Mouse (Mus musculus): ENCODE results near the gene Arel1. TPM values are rescaled to one million over a fixed set of nuclear protein-coding genes. Genes with fewer than 3 reads are reported as not detected.

The Arel1 gene
- polyA plus RNA-seq (2016; fragmentation: Nextera tagmentation; extraction: Ambion mirVana), result 16.0 and 20.8 TPM in 2 replicates

DNA sequence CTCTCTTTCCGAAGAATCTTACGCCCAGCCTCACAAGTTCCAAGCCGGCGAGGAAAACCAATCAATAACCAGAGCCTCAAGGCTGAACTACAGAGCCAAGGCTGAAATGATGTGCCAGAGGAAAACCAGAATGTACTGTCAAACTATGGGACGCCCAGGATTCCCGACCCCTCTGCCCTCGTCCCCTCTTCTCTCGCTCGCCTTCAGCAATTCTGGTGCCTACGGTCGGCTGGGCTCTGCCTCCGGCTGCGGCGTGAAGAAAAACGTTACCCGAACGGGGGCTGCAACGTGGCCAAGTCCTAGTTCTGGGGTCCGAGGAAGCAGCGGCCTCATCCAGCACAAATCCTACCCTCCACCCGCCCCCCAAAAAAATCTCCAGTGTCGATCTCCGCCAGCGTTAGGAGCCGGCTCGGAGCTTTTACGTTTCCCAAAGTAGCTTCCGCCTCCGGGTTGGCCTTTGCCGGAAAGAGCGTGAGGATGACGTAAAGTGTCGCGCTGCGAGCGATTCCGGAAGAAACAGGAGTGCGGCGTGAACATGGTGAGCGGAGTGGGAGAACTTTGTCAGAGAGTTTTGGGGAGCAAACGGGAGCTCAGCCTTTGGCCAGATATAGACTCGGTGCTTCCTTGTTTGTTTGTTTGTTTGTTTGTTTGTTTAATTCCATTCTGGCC is at the start of gene Arel1, which contains the start of gene Fcf1:
Gene Arel1 (minus strand): TSS at position 473 of the 669 bp plus-strand sequence.
Gene Fcf1 (plus strand): TSS at position 470 of the 669 bp plus-strand sequence.
- Histone ChIP-seq H3K9me3 (replicated peaks) (no peaks in the 10 kb centered on the region), H3K27me3 (ENCODE audit: low read depth, poor library complexity, severe bottlenecking) (no peaks in the 10 kb centered on the region), H3K27ac (replicated peaks) (peak within 1 kb of the TSS; percentile 88), H3K4me3 (peak within 1 kb of the TSS; percentile 91), H3K36me3 (peaks cover 30% of the 10 kb centered on the region), H3K4me1 (peaks cover 18% of the 10 kb centered on the region)
- WGBS, result 0% methylated on average over 42 of the region's 42 CpGs
- DNase-seq (ENCODE audit: low spot score), result peak; percentile 89

DNA sequence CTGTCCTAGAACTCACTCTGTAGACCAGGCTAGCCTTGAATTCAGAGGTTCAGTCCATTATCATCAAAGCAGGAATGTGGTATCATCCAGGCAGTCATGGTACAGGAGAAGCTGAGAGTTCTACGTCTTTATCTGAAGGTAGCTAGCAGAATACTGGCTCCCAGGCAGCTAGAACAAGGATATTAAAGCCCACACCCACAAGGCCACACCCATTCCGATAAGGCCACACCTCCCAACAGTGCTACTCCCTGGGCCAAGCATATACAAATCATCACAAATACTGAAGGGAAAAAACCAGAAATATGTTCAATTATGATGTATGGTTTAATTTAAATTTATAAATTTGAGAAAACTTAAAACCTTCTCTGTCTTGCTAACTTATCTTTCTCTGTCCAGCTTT is 41.5 kb upstream of the Arel1 start:
- no peak for DNase-seq (ENCODE audit: low spot score)
- no peaks in the 10 kb centered on the region for H3K9me3 ChIP-seq (replicated peaks)
- peaks cover 79% of the 10 kb centered on the region for H3K36me3 ChIP-seq
- no peaks in the 10 kb centered on the region for H3K27me3 ChIP-seq (ENCODE audit: low read depth, poor library complexity, severe bottlenecking)
- WGBS, result 91% methylated on average over 2 of the region's 2 CpGs
- H3K4me1 ChIP-seq, result no peaks in the 10 kb centered on the region
- H3K4me3 ChIP-seq, result no peak overlapping the region
- no peak overlapping the region for H3K27ac ChIP-seq (replicated peaks)

DNA sequence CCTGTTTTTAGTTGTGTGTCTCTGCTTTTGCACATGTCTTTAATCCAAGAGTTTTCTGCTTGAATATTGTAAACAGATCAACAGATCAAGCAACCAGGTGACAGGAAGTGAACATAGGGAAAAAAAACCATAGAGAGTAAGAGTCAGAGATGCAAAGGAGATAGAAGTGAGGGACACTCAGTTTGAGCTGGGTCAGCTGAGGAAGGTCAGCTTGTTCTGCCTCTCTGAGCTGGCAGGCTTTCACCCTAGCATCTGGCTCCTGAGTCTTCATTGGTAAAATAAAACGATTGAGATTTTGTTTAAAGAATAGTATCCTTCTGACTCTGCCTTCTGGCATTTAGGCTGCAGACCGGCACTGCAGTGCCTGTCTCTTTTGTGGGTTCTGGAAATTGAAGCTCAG is 39.8 kb upstream of the Arel1 start:
- peaks cover 74% of the 10 kb centered on the region for H3K36me3 ChIP-seq

DNA sequence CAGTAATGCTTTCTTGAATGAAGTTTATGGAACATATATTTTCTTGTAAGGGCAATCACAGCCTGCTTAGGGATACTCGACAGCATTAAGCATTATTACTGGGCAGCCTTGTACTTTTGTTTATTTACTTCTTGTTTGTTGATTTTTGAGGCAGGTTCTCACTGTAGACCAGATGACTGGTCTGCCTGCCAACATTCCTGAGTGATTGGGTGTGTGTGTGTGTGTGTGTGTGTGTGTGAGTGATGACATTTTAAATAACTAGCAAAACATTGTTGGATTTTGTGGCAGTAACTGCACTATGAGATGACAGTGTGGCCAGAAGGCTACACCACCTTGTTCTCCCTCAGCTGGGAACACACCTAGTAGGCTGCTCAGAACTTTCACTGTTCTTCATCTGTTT is 39.1 kb upstream of the Arel1 start:
- no peak for DNase-seq (ENCODE audit: low spot score)
- no peak overlapping the region for H3K4me3 ChIP-seq
- 95% methylated on average over 1 of the region's 1 CpGs for WGBS
- H3K9me3 ChIP-seq (replicated peaks), result no peaks in the 10 kb centered on the region
- H3K4me1 ChIP-seq, result no peaks in the 10 kb centered on the region
- H3K27ac ChIP-seq (replicated peaks), result no peak overlapping the region
- peaks cover 74% of the 10 kb centered on the region for H3K36me3 ChIP-seq
- H3K27me3 ChIP-seq (ENCODE audit: low read depth, poor library complexity, severe bottlenecking), result no peaks in the 10 kb centered on the region

More for the DNA sequence above, 39.8 kb upstream of the Arel1 start:
- no peaks in the 10 kb centered on the region for H3K9me3 ChIP-seq (replicated peaks)
- no peaks in the 10 kb centered on the region for H3K27me3 ChIP-seq (ENCODE audit: low read depth, poor library complexity, severe bottlenecking)
- no peak overlapping the region for H3K4me3 ChIP-seq
- no peak for DNase-seq (ENCODE audit: low spot score)
- no peaks in the 10 kb centered on the region for H3K4me1 ChIP-seq
- 89% methylated on average over 2 of the region's 2 CpGs for WGBS
- H3K27ac ChIP-seq (replicated peaks), result no peak overlapping the region

DNA sequence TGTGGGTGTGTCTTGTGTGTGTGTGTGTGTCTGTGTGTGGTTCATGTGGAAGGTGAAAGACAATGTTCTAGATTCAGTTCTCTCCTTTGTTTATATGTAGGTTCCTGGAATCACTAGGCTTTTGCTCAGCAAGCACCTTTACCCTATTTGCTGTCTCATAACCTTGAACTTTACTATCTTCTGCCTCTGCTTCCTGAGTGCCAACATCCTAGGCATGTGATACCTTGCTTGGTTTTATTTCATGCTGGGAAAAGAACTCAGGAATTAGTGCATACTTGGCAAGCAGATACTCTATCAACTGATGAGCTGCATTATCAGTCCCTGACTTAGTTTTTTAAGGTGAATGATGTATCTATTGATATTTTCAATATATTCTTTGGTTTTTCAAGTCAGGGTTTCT is 36.3 kb upstream of the Arel1 start:
- H3K27me3 ChIP-seq (ENCODE audit: low read depth, poor library complexity, severe bottlenecking), result no peaks in the 10 kb centered on the region
- H3K36me3 ChIP-seq, result peaks cover 74% of the 10 kb centered on the region
- no peak for DNase-seq (ENCODE audit: low spot score)

DNA sequence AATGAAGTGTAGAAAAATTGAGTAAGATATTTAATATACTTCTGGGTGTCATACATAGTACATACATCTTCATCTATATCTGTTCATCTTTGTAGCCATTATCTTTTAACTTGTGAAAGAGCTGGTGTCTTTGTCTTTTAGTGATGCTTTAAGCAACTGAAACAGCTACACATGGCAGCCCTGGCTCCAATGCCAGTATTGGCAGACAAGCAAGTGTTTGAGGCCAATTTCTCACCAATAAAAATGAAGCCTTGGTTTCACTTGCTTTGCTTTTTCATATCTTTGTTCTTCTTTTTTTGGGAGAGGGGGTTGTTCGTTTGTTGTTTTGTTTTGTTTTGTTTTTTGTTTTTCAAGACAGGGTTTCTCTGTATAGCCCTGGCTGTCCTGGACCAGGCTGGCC is 35.5 kb upstream of the Arel1 start:
- Histone ChIP-seq H3K36me3 (peaks cover 75% of the 10 kb centered on the region), H3K4me3 (no peak overlapping the region), H3K9me3 (replicated peaks) (peaks cover 13% of the 10 kb centered on the region), H3K27ac (replicated peaks) (no peak overlapping the region), H3K27me3 (ENCODE audit: low read depth, poor library complexity, severe bottlenecking) (no peaks in the 10 kb centered on the region), H3K4me1 (no peaks in the 10 kb centered on the region)
- 97% methylated on average over 1 of the region's 1 CpGs for WGBS
- no peak for DNase-seq (ENCODE audit: low spot score)

More for the DNA sequence above, 36.3 kb upstream of the Arel1 start:
- Histone ChIP-seq H3K9me3 (replicated peaks) (peaks cover 13% of the 10 kb centered on the region), H3K27ac (replicated peaks) (no peak overlapping the region), H3K4me3 (no peak overlapping the region), H3K4me1 (no peaks in the 10 kb centered on the region)

DNA sequence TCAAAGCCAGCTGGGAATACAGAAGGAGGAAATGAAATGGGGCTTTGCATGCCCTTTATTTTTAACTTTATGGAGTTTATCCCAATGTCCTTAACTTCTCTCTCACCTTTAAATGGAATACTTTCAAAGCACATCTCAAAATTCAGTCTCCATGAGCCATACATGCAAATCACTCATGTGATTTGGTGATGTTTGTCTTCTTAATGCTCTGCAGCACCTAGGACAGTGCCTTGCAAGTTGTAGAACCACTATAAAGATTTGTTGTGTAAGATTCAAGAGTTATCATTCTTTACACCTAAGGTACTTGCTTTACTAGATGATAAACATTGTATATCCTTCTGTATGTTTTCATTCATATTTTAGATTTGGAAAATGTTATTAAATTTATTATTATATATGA is 28.4 kb upstream of the Arel1 start:
- Histone ChIP-seq H3K9me3 (replicated peaks) (peaks cover 15% of the 10 kb centered on the region), H3K4me1 (peaks cover 25% of the 10 kb centered on the region), H3K27ac (replicated peaks) (no peak overlapping the region), H3K4me3 (peak overlapping the region; percentile 98), H3K36me3 (peaks cover 54% of the 10 kb centered on the region), H3K27me3 (ENCODE audit: low read depth, poor library complexity, severe bottlenecking) (no peaks in the 10 kb centered on the region)
- no peak for DNase-seq (ENCODE audit: low spot score)

DNA sequence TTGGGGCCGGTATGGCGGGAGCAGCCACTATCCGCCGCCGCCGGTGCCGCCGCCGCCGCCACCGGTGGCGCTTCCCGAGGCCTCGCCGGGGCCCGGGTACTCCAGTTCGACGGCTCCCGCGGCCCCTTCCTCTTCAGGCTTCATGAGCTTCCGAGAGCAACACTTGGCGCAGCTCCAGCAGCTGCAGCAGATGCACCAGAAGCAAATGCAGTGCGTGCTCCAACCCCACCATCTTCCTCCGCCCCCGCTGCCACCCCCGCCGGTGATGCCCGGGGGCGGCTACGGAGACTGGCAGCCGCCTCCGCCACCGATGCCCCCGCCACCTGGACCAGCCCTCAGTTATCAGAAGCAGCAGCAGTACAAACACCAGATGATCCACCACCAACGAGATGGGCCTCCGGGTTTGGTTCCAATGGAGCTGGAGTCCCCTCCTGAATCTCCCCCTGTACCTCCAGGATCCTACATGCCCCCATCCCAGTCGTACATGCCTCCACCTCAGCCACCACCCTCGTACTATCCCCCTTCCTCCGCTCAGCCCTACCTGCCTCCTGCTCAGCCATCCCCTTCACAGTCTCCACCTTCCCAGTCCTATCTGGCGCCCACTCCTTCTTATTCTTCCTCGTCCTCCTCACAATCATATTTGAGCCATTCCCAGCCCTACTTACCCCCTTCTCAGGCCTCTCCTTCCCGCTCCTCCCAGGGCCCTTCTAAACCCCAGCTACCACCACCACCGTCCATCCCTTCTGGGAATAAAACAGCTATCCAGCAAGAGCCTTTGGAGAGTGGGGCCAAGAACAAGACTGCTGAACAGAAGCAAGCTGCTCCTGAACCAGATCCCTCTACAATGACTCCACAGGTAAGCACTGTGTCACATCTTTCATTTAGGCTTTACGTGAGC is 26.1 kb upstream of the Arel1 start:
- under 1% methylated on average over 44 of the region's 44 CpGs for WGBS
- H3K27ac ChIP-seq (replicated peaks), result peak overlapping the region; percentile 97
- H3K4me1 ChIP-seq, result peaks cover 25% of the 10 kb centered on the region
- H3K4me3 ChIP-seq, result peak overlapping the region; percentile 98
- peaks cover 32% of the 10 kb centered on the region for H3K36me3 ChIP-seq
- H3K9me3 ChIP-seq (replicated peaks), result 0 out of 2 replicates have a peak, but pooled peaks cover 6% of the 10 kb centered on the region
- peak; percentile 32 for DNase-seq (ENCODE audit: low spot score)
- no peaks in the 10 kb centered on the region for H3K27me3 ChIP-seq (ENCODE audit: low read depth, poor library complexity, severe bottlenecking)

DNA sequence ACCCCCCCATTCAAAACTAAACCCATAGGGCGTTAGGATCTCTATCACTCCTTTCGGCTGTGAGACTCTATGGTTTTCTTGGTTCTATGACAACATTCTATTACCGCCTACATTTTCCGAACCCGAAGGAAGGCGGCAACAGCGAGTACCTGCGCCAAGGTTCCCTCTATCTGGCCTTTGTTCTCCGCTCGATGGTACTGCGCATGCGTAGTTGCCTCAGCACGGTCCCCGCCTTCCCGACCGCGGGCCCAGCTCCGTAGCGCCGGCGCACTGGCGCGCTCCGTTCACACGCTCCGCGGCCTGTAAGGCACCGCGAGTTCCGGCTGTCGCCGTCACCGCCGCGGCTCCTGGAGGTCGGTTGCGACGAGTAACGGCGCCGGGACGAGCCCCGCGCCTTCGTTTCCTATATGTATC is 25.4 kb upstream of the Arel1 start, which contains the start of gene Ylpm1:
Gene Ylpm1 (plus strand): TSS at position 239 of the 414 bp plus-strand sequence.
- WGBS, result under 1% methylated on average over 45 of the region's 45 CpGs
- peak; percentile 96 for DNase-seq (ENCODE audit: low spot score)

DNA sequence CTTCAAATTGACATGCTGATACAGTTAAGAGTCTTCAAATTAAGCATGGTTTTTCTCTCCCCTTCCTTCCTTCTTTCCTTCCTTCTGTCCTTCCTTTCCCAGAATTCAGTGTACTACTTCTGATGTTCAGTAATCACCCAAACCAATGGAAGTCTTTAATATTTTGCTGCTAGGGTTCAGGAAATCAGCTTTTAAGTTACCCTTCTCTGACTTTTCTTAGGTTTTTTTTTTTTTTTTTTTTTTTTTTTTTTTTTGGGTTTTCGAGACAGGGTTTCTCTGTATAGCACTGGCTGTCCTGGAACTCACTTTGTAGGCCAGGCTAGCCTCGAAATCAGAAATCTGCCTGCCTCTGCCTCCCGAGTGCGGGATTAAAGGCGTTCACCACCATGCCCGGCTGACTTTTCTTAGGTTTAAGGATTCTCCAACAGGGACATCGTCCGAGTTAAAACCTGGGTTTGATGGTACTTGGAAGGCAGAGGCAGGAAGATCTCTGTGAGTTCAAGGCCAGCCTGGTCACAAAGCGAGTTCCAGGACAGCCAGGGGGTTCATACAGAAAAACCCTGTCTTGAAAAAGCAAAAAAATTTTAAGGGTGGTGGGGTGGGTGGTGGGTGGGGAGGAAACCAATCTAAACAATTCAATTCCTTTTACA is 24.5 kb upstream of the Arel1 start:
- Histone ChIP-seq H3K9me3 (replicated peaks) (0 out of 2 replicates have a peak, but pooled peaks cover 6% of the 10 kb centered on the region), H3K4me1 (peaks cover 25% of the 10 kb centered on the region), H3K4me3 (peak overlapping the region; percentile 98), H3K27ac (replicated peaks) (peak overlapping the region; percentile 97), H3K36me3 (peaks cover 18% of the 10 kb centered on the region), H3K27me3 (ENCODE audit: low read depth, poor library complexity, severe bottlenecking) (no peaks in the 10 kb centered on the region)
- no peak for DNase-seq (ENCODE audit: low spot score)
- WGBS, result 92% methylated on average over 9 of the region's 9 CpGs

More for the DNA sequence above, 25.4 kb upstream of the Arel1 start, which contains the start of gene Ylpm1:
- Histone ChIP-seq H3K27me3 (ENCODE audit: low read depth, poor library complexity, severe bottlenecking) (no peaks in the 10 kb centered on the region), H3K9me3 (replicated peaks) (0 out of 2 replicates have a peak, but pooled peaks cover 6% of the 10 kb centered on the region), H3K36me3 (peaks cover 25% of the 10 kb centered on the region), H3K4me1 (peaks cover 25% of the 10 kb centered on the region), H3K4me3 (peak within 1 kb of the TSS; percentile 98), H3K27ac (replicated peaks) (peak within 1 kb of the TSS; percentile 97)

DNA sequence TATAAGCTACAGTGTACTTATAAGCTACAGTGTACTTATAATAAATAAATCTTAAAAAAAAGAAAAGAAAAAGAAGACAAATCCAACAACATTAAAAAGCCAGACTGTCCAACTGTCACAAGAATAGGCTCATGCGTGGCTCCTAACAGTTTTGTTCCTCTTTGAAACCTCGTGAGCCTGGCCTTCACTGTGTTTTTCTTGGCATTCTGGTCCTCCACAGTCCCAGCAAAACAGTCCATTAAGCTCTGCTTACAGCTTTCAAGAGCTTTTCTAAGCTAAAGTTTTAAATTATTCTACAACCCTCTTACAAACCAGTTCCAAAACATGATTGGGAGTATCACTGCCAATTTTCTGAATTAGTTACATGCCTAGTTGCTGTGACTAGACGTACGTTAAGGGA is 18.8 kb upstream of the Arel1 start:
- Histone ChIP-seq H3K9me3 (replicated peaks) (0 out of 2 replicates have a peak, but pooled peaks cover 5% of the 10 kb centered on the region), H3K4me3 (no peak overlapping the region), H3K4me1 (no peaks in the 10 kb centered on the region), H3K27ac (replicated peaks) (no peak overlapping the region), H3K36me3 (peaks cover 5% of the 10 kb centered on the region), H3K27me3 (ENCODE audit: low read depth, poor library complexity, severe bottlenecking) (no peaks in the 10 kb centered on the region)
- WGBS, result 85% methylated on average over 4 of the region's 4 CpGs
- no peak for DNase-seq (ENCODE audit: low spot score)

DNA sequence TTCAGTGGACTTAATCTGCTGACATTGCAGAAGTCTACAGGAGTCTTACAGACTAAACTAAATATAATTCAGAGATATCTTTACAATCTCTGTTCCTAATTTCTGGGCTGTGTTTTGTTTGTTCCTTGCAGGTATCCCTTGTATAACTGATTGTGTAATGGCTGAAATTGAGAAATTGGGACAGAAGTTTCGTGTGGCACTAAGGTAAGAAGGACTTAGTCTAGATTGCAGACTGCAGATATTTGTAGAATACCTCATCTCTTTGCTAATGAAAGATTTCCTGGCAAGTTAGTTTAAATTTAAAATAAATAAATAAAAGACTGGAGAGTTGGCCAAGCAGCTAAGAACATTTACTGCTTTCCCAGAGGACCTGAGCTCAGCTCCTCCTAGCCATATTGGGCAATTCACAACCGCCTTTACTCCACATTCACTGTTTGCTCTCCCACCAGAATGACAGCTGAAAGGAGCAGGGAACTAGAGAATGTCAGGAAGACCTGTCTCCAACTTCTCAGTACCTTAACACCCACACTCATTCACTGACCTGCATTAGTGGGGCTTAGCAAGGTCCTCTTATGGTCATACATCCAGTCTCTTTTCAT is 8.7 kb upstream of the Arel1 start:
- H3K36me3 ChIP-seq, result peaks cover 97% of the 10 kb centered on the region
- H3K27ac ChIP-seq (replicated peaks), result no peak overlapping the region

More for the DNA sequence above, 8.7 kb upstream of the Arel1 start:
- Histone ChIP-seq H3K4me1 (no peaks in the 10 kb centered on the region), H3K4me3 (no peak overlapping the region), H3K9me3 (replicated peaks) (no peaks in the 10 kb centered on the region), H3K27me3 (ENCODE audit: low read depth, poor library complexity, severe bottlenecking) (no peaks in the 10 kb centered on the region)
- no peak for DNase-seq (ENCODE audit: low spot score)
- WGBS, result 85% methylated on average over 2 of the region's 2 CpGs
